Mouse (Mus musculus) left cerebral cortex, adult 2 months (tissue): ENCODE data around the gene Adgrf2. TPM values are rescaled to one million over a fixed set of nuclear protein-coding genes. Genes with fewer than 3 reads are reported as not detected.
A peak's percentile ranks its signal among the peaks of the same experiment; 100 is the strongest.

Experiments
- DNase-seq, 2 experiments: peaks; one replicate each; pipeline ENCODE4 v3.0.0; 2021 to 2022; ENCODE audit warnings: low spot score in 2 of 2, mixed read lengths in 1 of 2; ENCODE audit errors: extremely low spot score in 1 of 2
- H3K27ac ChIP-seq: fragments of 200-600 bp; 2 replicates; pipeline ENCODE4 v1.8.1; 2022
- H3K4me3 ChIP-seq: fragments of 200-600 bp; 2 replicates; pipeline ENCODE4 v1.8.1; 2022
- CTCF ChIP-seq: fragments of 200-600 bp; IDR thresholded peaks from 2 replicates; pipeline ENCODE4 v1.8.1; 2022; ENCODE audit warnings: antibody characterized with exemption, mild to moderate bottlenecking, moderate library complexity
- intact Hi-C: fragments of 180-260 bp; cut with DNase I; formaldehyde crosslinking; loops from one replicate; pipeline ENCODE4 v1.15.1; 2025
- total RNA-seq, 2 experiments: library from RNA; stranded (reverse); gene quantifications; 2 replicates each; pipeline ENCODE4 v1.2.3; 2021

Adgrf2 gene
- total RNA-seq, 2 experiments from 2014 or later, result 1.1 to 1.3 TPM

DNA sequence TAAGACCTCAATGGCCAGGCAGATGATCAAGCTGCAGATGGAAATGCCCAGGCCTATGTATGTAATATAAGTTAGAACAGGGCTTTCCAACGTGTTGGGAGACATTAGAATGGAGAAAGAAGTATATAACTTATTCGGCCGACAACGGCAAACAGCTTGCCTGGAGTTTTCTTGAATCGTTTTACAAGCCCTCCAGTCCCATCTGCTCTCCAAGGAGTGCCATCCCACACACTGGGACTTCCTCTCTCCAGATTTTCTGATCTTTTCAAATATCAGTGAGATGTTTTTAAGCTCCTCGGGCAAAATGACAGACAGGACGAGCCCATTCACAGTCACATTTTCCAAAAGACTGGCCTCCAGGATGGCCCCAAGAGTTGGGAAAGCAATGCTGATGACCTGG is 31.3 kb downstream of the Adgrf2 start:
- H3K27ac ChIP-seq, result no peak overlapping the region
- intact Hi-C loops, result no loop called here
- DNase-seq, result peak in 1 of 2 experiments; percentile 14
- no peak overlapping the region for H3K4me3 ChIP-seq
- no peak for TF ChIP-seq CTCF

- DNase-seq, result no peak
- no peak overlapping the region for H3K27ac ChIP-seq
- H3K4me3 ChIP-seq, result no peak overlapping the region
- intact Hi-C loops, result no loop called here
- no peak for TF ChIP-seq CTCF
These were observed 36.4 kb downstream of the Adgrf2 start for GRCm38 (mm10) chr17:42705611-42706010.

DNA sequence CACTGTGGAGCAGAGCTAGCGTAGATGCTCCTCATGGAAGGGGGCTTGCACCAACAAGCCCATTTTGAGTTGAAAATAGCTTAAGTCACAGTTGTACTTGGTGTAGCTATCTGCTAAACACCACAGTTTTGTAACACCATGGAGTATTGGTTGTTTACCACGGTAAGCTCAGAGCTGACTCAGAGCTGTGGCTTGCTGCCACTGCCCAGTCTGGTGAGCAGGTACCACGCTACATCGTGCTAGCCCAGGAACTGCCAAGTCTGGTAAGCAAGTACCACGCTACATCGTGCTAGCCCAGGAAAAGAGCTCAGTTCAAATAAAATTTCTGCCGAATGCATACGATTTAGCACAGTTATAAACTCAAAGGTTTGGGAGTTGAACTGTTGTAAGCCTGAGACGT is 39.8 kb downstream of the Adgrf2 start:
- peak in 1 of 2 experiments; percentile 24 for DNase-seq
- Histone ChIP-seq H3K4me3 (no peak overlapping the region), H3K27ac (no peak overlapping the region)
- intact Hi-C loops, result no loop called here
- TF ChIP-seq CTCF, result no peak

DNA sequence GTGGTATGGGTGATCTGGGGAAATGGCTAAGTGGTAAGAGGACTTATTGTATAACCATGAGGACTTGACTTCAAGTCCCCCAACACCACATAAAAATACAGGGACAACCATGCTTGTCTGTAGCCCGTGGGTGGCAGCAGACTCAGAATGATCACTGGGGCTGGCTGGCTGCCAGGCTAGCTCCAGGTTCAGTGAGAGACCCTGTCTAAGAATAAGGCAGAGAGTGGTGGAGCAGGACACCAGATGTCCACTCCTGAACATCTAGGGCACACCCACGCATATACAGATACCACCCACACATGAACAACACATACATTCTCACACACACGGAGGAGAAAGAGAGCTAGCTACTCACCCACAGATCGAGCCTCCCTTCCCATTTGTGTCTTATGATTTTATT is 47.2 kb downstream of the Adgrf2 start:
- intact Hi-C loops, result no loop called here
- peak; percentile 10 to 50 for DNase-seq
- peak; percentile 5; the same call in 1 of the 2 replicates for TF ChIP-seq CTCF
- Histone ChIP-seq H3K27ac (no peak overlapping the region), H3K4me3 (no peak overlapping the region)

GRCm38 (mm10) chr17:42692136-42692535 is 49.8 kb downstream of the Adgrf2 start, which contains the start of gene Adgrf4:
Gene Adgrf4, minus strand, starts transcription at chr17:42692284.
- Histone ChIP-seq H3K4me3 (no peak within 1 kb of the TSS), H3K27ac (no peak within 1 kb of the TSS)
- intact Hi-C loops, result no loop called here
- TF ChIP-seq CTCF, result no peak
- DNase-seq, result no peak

DNA sequence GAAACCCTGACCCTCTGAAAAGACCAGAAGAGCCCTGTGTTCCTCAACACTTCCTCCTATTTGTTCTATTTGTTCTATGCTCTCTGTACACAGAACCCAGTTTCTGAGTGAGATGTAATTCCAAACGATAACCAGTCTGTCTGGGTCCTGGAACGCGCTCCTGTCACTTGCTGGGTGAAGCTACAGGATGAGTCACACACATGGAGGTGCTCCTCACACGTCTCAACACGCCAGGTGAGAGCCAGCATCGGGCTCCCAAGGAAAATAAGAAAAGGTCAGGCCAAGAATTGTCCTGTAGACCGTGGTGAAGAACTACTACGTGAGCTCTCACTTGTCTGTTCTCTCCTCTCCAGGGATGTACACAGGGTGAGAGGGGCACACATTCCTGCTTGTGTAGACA is 51.4 kb downstream of the Adgrf2 start:
- no peak for TF ChIP-seq CTCF
- H3K27ac ChIP-seq, result no peak overlapping the region
- no peak overlapping the region for H3K4me3 ChIP-seq
- no peak for DNase-seq
- intact Hi-C loops, result no loop called here

Other genes with a start within 250 kb of the Adgrf2 start
- gene Opn5, start 130.8 kb downstream of the Adgrf2 start, total RNA-seq, result not detected
- 1 to 10 TPM; 1.7 to 2.1 TPM for gene Adgrf4, start 49.9 kb downstream of the Adgrf2 start, total RNA-seq
- 10 to 100 TPM; 19.5 to 25.6 TPM for gene Cd2ap, start 134.5 kb upstream of the Adgrf2 start, total RNA-seq